Mouse (Mus musculus) urinary bladder, adult 2 months (tissue): ENCODE results near the gene Cnnm4. TPM values are rescaled to one million over a fixed set of nuclear protein-coding genes. Genes with fewer than 3 reads are reported as not detected.
"Not testable (repeated sequence)": the region's sequence is repeated elsewhere in the genome, so short reads cannot be mapped to it uniquely, and the experiment has no call there.

Experiments
- DNase-seq: peaks from one replicate; pipeline ENCODE4 v3.0.0; 2022; ENCODE audit warnings: low spot score
- polyA plus RNA-seq: library from polyadenylated mRNA; depleted of rRNA; stranded (reverse); fragments of >200 nt; gene quantifications from 2 replicates; pipeline ENCODE4 v1.2.3, GENCODE M21; 2012

The Cnnm4 gene
- polyA plus RNA-seq, 1 experiment, result 8.6 TPM

DNA sequence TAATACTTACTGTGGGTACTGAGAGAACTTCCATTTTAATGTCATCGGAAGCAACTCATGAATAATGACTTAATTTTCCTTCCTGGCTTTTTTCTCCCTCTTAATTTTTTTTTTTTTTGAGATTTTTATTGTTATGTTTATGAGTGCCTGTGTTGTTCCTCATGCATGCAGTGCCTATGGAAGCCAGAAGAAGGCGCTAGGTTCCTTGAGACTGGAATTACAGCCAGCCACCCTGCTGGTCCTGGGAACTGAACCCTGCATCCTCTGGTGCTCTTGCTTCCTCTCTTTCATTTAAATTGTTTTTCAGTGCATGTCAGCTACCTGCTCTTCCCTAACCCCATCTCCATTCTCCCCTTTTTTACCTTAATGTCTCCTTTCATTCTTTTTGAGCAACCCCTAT, 42.3 kb downstream of the Cnnm4 start:
- DNase-seq, result no peak

GRCm38 (mm10) chr1:36518259-36518658, 46.8 kb downstream of the Cnnm4 start:
- no peak for DNase-seq

- no peak for DNase-seq
These were observed 48.2 kb downstream of the Cnnm4 start for GRCm38 (mm10) chr1:36519626-36520025.

DNA sequence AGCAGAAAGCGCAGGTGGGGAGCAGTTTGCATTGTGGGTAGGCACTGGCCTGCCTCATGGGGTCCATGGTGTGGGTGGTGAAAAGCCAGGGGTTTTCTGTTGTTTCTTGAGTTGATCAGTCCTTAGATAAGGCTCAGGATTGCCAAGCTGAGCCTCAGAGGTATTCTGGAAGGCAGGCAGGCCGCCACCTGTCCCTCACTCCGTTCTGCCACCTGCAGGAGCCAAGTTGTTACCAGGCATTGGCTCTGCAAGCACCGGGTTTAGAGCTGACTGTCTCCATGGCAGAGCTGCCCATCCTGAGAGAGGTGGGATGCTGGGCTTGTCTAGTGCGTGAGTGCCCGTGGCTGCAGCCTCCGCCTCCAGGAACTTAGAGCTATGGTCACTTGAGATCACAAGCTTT, 50.8 kb downstream of the Cnnm4 start:
- no peak for DNase-seq

- no peak for DNase-seq
These were observed 52.1 kb downstream of the Cnnm4 start for GRCm38 (mm10) chr1:36523332-36524013.

DNA sequence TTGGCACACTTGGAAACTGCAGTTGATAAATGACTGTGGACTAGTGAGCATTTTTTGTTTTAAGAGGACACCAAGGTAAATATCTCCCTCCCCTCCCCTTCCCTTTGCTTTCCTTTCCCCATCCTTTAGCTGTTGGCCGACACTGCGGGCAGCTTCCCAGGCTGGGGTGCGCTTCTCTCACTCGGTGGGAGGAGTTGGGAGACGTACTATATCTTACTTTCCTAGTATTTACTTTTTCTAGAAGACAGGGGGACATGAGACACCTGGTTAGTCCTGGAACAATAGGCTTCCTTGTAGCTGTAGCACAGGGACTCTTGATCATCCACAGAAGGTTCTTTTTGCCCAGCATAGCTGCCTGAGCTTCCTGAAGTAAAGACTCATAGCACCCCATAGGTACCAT, 52.6 kb downstream of the Cnnm4 start:
- DNase-seq, result no peak

GRCm38 (mm10) chr1:36525774-36526173, 54.4 kb downstream of the Cnnm4 start:
- no peak for DNase-seq

DNA sequence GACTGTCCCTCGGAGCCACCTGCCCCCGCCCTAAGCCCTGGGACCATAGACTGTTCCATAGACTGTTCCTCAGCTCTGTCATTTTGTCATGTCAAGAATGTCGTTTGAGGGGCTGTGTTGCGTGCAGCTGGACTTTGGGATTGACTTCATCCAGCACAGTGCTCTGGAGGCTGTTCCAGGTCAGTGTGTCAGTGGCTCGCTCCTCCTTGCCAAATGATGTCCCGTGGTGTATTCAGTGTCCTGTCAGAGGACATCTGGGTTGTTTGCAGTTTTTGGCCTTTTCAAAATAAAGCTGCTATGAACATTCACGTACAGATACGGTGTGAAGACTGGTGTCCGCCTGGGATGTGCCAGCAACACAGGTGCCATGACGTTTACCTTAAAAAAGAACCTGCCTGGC, 55.5 kb downstream of the Cnnm4 start:
- DNase-seq, result no peak

DNA sequence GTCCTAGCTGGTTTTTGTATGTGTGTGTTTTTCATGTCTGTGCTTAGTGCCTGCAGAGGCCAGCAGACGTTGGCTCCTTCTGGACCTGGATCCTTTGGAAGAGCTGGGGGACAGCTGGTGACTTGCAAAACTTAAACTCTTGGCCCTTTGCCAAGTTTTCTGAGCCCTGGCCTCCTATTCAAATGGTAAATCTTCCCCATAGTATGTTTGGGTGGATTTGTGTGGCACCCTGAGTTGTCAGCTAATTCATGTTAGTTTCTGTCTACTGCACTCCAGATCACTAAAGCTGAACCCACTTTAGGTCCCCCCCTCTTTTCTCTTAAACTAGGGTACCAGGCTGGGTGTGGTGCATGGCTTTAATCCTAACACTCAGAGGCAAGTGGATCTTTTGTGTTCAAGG, 56.9 kb downstream of the Cnnm4 start:
- DNase-seq, result no peak

- no peak for DNase-seq
These were observed 57.9 kb downstream of the Cnnm4 start for GRCm38 (mm10) chr1:36529274-36529673.

DNA sequence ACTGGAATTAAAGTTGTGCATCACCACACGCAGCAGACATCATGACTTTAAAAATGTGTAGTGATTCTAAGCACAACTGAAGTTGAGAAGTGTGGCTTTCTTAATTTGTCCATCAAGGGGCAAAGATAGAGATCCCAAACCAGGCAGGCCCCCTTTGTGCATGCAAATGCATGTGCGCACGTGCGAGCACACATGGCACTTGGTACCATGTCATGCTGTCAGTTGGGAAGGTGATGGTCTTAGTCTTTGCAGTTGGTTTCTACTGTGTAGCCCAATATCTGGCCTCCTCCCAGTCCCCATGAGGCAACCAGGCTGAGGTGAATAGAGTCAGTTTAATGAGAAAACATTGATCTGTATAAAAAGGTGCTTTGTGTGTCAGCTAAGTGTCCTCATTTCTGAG, 58.5 kb downstream of the Cnnm4 start:
- DNase-seq, result no peak

DNA sequence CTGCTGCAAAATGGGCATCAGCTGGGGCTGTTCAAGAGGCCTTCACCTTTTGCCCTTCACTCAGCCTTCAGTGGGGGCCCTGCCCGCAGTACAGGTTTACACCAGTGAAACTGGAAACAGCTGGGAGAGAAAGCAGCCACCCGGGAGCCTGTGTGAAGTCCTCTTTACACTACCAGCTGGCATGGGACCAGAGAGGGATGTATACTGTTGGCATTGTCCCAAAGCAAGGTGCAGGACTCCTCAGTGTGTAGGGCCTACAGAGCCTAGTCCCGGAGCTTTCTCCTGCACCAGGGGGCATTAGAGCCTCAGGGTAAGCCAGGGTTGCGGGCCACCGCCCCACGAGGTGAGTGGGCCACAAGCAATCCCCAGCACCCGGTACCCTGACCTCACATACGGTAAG, 59.1 kb downstream of the Cnnm4 start:
- no peak for DNase-seq

DNA sequence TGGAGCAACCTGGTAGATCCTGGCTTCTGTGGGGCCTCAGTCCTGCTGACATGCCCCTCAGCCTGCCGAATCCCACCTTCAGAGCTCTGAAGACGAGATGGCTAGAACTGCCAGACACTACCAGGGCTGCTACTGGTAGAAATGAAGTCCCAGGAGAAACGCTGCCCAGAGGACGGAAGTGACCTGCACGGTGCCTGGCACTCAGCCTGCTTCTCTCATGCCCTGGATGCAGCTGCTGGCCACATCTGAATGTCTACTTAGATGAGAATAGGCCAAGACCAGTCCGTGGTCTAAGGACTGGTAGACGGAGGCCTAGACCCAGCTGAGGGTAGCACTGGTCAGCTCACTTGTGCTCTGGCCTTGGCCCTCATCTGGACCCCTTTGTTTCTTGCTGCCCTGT, 59.5 kb downstream of the Cnnm4 start:
- no peak for DNase-seq

DNA sequence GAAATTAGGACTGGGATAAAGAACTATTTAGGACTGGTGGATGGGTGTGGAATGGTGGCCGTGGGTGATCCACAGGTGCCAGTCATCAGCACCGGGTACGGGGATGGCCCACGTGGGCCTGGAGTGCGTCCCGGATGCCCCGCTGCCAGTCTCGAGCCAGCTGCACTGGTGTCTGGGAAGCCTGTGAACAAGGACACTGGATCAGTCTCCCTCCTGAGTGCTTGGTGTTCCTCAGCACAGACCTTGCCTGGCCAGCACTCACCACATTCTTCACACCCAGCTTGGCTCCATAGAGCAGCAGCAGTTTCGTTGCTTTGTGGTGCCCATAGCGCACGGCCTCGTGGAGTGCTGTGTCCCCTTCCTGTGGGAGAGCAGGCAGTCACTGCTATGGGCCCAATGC, 60.0 kb downstream of the Cnnm4 start:
- DNase-seq, result no peak

GRCm38 (mm10) chr1:36533546-36533945, 62.1 kb downstream of the Cnnm4 start:
- no peak for DNase-seq

GRCm38 (mm10) chr1:36534595-36535058, 63.2 kb downstream of the Cnnm4 start:
- DNase-seq, result no peak

DNA sequence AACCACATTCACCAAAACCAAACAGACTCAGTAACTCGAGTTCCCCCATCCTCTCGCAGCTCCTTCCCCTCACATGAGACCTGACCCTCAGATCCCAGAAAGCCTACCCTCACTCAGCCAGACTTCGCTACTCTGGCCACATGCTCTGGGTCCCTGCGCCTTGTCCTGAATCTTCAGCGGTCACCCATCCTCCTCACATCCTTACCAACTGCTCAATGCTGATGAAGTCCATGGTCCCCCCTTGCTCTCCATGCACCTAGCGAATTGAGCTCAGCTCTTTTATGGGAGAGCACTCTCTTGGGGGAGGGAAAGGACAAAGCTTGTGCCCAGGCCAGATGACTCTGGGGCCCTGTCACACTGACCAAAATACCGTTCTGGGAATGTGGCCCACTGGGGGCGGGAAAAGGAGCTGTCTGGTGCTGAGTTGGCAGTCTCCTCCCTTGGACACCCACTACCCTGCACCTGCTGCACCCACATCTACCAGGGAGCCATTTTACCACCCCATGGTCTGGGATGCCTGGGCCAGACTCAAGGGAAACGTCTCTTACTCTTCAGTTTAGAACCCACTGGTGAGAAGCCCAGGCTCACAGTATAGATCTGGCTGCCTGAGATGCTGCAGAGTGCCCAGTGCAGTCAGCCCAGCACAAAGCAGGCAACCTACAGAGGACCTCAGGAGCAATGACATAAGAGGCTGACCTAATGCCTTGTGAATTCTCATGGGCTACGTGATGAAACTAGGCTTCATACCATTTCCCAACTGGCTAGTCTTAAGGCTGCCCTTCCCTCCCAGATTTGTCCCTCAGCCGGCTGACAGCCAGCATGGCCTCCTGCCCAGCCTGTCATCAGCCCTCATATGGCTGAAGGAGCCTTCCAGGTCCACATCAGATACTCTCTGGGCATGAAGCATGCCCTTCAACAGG, 64.3 kb downstream of the Cnnm4 start:
- no peak for DNase-seq

DNA sequence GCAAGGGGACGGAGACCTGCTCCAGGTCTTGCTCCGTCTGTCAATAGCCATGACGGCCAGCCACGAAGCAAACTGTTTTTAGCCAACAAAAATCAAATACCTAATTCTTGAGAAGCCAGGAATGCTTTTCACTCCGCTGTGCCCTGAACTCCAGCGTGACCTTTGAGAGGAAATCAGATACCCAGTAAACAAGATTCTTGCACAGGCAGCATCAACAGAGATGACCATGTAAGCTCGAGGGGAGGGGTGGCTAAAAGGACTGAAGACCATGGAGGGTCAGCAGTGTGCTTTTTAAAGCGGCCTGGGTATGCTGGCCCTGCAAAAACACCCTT, 64.9 kb downstream of the Cnnm4 start:
- DNase-seq, result no peak

DNA sequence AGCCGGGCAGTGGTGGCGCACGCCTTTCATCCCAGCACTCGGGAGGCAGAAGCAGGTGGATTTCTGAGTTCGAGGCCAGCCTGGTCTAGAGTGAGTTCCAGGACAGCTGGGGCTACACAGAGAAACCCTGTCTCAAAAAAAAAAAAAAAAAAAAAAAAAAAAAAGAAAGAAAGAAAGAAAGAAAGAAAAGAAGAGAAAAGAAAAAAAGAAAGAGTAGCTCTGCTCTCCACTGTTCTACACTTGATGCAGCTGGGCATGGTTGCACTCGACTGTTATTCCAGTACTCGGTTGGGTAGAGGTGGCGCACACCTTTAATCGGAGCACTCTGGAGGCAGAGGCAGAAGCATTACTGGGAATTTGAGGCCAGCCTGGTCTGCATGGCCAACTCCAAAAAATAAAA, 65.4 kb downstream of the Cnnm4 start, which contains the start of gene Ankrd23:
Ankrd23 (minus strand) TSS at position 101 of the 400 bp plus-strand sequence.
- DNase-seq, result not testable (repeated sequence)

- no peak for DNase-seq
These were observed 67.3 kb downstream of the Cnnm4 start for GRCm38 (mm10) chr1:36538727-36539126.

GRCm38 (mm10) chr1:36539186-36539585, 67.8 kb downstream of the Cnnm4 start, which contains the start of gene Gm42417:
TSS of gene Gm42417 (minus strand) at chr1:36539429.
- DNase-seq, result no peak

DNA sequence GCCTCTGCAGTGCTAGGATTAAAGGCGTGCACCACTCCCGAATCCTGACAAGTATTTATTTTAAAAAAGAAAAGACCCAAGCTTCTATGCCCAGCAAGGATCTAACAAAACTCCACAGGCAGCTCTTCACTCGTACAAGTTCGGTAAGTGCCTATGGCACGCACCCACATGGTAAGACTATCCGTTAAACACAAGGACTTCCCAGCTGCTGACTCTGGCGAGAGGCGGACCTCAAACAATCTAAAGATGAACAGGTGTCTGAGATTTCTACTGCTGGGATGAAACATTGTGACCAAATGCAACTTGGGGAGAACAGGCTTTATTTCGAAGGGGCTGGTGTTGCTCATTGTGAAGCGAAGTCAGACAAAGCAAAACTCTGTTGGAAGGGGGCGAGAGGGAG, 68.7 kb downstream of the Cnnm4 start:
- no peak for DNase-seq

GRCm38 (mm10) chr1:36540807-36541206, 69.4 kb downstream of the Cnnm4 start:
- no peak for DNase-seq
